Mouse (Mus musculus) erythroblast, embryonic 14.5 days (primary cell): ENCODE measurements around the gene Gm17660.

ENCODE experiments used
- GATA1 ChIP-seq: IDR thresholded peaks from 2 replicates; pipeline ENCODE4 v1.6.1; 2012; ENCODE audit warnings: low read length, inconsistent platforms, mixed read lengths
- TAL1 ChIP-seq: IDR thresholded peaks from 3 replicates; pipeline ENCODE4 v1.6.1; 2012; ENCODE audit warnings: low read length, inconsistent platforms, mixed read lengths

DNA sequence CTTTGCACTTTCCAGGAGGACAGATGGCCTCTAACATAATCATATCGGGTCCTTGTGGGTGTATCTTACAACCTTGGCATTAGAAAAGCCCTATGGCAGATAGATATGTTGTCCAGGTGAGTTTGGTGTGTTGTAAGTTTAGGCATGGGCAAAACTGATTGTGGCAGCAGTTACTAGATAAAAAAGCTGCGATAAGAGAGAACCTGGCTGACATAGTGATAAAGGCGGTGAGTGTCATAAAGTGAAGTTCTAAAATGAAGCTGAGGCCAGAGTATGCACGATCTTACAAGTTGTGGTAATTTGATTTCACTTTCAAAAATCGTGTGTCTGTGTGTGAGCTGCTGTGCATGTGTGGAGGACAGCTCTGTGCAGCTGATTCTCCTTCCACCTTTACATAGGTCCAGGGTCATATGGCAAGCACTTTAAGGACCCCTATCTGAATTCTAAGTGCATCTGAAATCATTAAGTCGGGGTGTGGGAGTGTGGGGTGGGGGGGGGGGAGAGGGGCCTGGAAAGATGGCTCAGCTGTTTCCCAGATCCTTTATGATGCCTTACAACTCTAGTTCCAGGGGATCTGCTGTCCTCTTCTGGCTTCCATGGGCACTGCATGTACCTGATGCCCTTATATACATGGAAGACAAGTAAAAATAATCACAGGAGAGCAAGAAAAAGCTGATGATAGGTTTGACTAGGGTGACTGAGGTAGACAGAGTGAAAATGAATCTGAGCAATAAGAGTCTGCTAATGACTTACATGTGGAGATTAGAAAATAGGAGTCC is 38.1 kb downstream of the Gm17660 start:
- no peak for TF ChIP-seq GATA1
- no peak for TF ChIP-seq TAL1
